Mouse (Mus musculus): ENCODE measurements at regions not wholly inside any gene's neighbourhood (a gene's known extent, or its start where the extent isn't known, plus 50 kb on each side); places are given as distances from the start of the nearest gene placed in this dataset.

DNA sequence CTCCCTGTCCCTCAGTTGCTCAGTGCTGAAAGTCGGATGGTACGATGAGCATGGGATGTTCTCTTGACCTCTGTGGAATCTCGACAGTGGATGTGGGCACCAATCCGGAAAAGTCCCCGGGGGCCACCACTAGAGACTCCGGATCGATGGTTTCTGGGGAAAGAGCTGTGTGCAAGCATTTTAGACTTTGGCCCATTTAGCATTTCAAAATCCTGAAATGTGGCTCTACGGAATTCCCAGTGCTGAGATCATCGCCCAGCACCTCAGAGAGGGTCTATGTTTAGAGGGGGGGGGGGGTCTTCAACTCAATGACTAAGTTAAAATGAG is 68.6 kb downstream of the Tomm20 start:
- H3K27ac ChIP-seq (ENCODE audit: low read depth, low read length): no peak overlapping the region
- no peaks in the 10 kb centered on the region; the same call in 1 of the 2 replicates for H3K9me3 ChIP-seq (ENCODE audit: control insufficient read depth, low read length)
- no peaks in the 10 kb centered on the region for H3K27me3 ChIP-seq (replicated peaks; ENCODE audit: control insufficient read depth, insufficient read depth, low read length)
- no peak overlapping the region for H3K9ac ChIP-seq (ENCODE audit: low read depth, low read length)
- H3K4me1 ChIP-seq (ENCODE audit: control insufficient read depth, insufficient read depth, low read depth, low read length): no peaks in the 10 kb centered on the region; the same call in 1 of the 2 replicates
- no peaks in the 10 kb centered on the region for H3K36me3 ChIP-seq (ENCODE audit: control insufficient read depth, insufficient read depth, low read length)
- H3K4me3 ChIP-seq (ENCODE audit: low read length): no peak overlapping the region
- 81% methylated on average over 9 of the region's 9 CpGs for WGBS
- no peak overlapping the region for H3K4me2 ChIP-seq (ENCODE audit: low read length)
- no peak for ATAC-seq

DNA sequence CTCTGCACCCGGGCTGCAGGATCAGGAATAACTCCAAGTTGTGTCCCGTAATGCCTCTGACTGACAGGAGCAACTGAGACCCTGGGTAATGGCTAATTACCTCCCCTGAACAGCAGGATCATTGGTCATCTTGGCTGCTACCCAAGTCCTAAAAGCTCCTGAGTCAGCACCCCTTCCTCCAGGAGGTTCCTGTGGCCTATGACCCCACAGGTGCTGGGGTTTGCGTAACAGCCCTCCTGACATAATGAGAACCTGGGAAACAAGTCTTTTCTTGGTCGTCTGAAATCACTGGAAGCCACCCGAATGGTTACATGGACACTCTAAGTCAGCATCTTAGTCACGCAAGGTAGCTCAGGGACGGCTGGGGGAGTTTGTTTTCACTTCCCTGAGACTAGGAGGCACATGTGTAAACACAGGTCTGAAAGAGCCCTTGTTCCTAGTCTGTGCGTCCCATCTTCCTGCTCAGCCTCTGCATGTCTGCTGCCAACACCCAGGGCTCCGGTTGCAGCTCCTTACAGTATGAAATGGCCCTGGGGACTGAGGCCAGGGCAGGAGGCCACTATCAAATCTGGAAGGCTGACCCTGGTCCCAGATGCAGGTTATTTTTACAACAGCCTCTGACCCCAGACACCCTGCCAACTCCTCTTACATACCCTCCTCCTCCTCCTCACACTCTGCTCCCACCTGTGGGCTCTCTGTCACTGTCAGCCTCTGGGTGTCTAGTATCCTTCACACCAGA is 69.2 kb downstream of the Tomm20 start:
- Histone ChIP-seq H3K27ac (ENCODE audit: low read depth, low read length) (no peak overlapping the region), H3K4me3 (ENCODE audit: low read length) (no peak overlapping the region), H3K36me3 (ENCODE audit: control insufficient read depth, insufficient read depth, low read length) (no peaks in the 10 kb centered on the region), H3K4me1 (ENCODE audit: control insufficient read depth, insufficient read depth, low read depth, low read length) (no peaks in the 10 kb centered on the region; the same call in 1 of the 2 replicates), H3K9me3 (ENCODE audit: control insufficient read depth, low read length) (no peaks in the 10 kb centered on the region; the same call in 1 of the 2 replicates), H3K27me3 (replicated peaks; ENCODE audit: control insufficient read depth, insufficient read depth, low read length) (no peaks in the 10 kb centered on the region), H3K9ac (ENCODE audit: low read depth, low read length) (no peak overlapping the region), H3K4me2 (ENCODE audit: low read length) (no peak overlapping the region)
- WGBS: 63% methylated on average over 9 of the region's 9 CpGs
- ATAC-seq: no peak

DNA sequence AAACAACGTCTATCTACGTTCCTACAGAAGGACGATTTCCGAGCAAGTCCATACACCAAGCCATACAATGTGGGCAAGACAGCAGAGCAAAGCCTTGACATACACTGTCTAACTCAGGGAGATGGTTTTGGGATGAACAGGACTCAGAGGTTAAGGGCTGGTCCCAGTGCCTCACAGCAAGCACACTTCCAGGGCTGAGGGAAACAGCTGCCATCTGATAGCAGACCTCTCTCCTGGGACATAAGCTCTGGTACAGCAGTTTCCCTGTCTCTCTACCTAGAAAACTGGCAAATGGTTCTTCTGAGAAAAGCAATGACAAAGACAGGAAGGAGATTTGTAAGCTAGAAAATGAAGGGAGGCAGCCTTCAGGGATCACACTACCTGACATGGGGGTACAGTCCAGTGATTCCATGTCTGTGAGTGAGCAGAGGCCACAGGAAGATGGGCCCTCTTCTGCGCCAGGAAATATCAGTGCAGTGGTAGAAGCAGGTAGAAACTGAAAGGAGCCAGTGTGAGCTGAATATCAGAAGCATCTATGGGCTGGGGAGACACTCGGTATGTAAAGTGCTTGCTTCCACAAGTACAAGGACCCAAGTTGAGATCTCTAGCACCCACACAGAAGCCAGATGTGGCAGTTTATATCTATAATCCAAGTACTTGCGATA is 70.0 kb downstream of the Tomm20 start:
- Histone ChIP-seq H3K27me3 (replicated peaks; ENCODE audit: control insufficient read depth, insufficient read depth, low read length) (no peaks in the 10 kb centered on the region), H3K4me1 (ENCODE audit: control insufficient read depth, insufficient read depth, low read depth, low read length) (no peaks in the 10 kb centered on the region; the same call in 1 of the 2 replicates), H3K4me2 (ENCODE audit: low read length) (no peak overlapping the region), H3K4me3 (ENCODE audit: low read length) (no peak overlapping the region), H3K9me3 (ENCODE audit: control insufficient read depth, low read length) (no peaks in the 10 kb centered on the region; the same call in 1 of the 2 replicates), H3K27ac (ENCODE audit: low read depth, low read length) (no peak overlapping the region), H3K36me3 (ENCODE audit: control insufficient read depth, insufficient read depth, low read length) (no peaks in the 10 kb centered on the region), H3K9ac (ENCODE audit: low read depth, low read length) (no peak overlapping the region)
- ATAC-seq: no peak
- WGBS: 89% methylated on average over 7 of the region's 7 CpGs

DNA sequence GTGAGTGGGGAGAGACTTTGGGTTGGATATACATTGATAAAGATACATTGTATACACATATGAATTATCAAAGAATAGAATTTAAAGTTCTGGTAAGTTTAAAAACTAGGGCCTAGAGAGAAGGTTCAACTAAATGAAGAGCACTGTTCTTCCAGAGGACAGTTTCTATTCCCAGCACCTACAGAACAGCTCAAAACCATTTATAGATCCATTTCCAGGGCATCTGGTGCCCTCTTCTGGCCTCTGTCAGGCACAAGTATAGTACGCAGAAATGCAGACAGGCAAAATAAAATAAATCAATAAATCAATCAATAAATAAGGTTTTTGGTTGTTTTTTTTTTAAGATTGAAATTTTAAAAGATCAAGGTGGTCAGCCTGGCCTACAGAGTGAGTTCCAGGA is 70.8 kb downstream of the Tomm20 start:
- WGBS: 100% methylated on average over 1 of the region's 1 CpGs
- Histone ChIP-seq H3K4me3 (ENCODE audit: low read length) (no peak overlapping the region), H3K27me3 (replicated peaks; ENCODE audit: control insufficient read depth, insufficient read depth, low read length) (no peaks in the 10 kb centered on the region), H3K9ac (ENCODE audit: low read depth, low read length) (no peak overlapping the region), H3K4me2 (ENCODE audit: low read length) (no peak overlapping the region), H3K27ac (ENCODE audit: low read depth, low read length) (no peak overlapping the region), H3K4me1 (ENCODE audit: control insufficient read depth, insufficient read depth, low read depth, low read length) (no peaks in the 10 kb centered on the region; the same call in 1 of the 2 replicates), H3K36me3 (ENCODE audit: control insufficient read depth, insufficient read depth, low read length) (no peaks in the 10 kb centered on the region), H3K9me3 (ENCODE audit: control insufficient read depth, low read length) (no peaks in the 10 kb centered on the region; the same call in 1 of the 2 replicates)
- no peak for ATAC-seq

GRCm38 (mm10) chr8:126874126-126874730 is 71.4 kb downstream of the Tomm20 start:
- H3K36me3 ChIP-seq (ENCODE audit: control insufficient read depth, insufficient read depth, low read length): no peaks in the 10 kb centered on the region
- H3K4me3 ChIP-seq (ENCODE audit: low read length): no peak overlapping the region
- H3K4me1 ChIP-seq (ENCODE audit: control insufficient read depth, insufficient read depth, low read depth, low read length): no peaks in the 10 kb centered on the region; the same call in 1 of the 2 replicates
- H3K4me2 ChIP-seq (ENCODE audit: low read length): no peak overlapping the region
- no peaks in the 10 kb centered on the region; the same call in 1 of the 2 replicates for H3K9me3 ChIP-seq (ENCODE audit: control insufficient read depth, low read length)
- no peak for ATAC-seq
- 77% methylated on average over 6 of the region's 6 CpGs for WGBS
- no peak overlapping the region for H3K9ac ChIP-seq (ENCODE audit: low read depth, low read length)
- H3K27me3 ChIP-seq (replicated peaks; ENCODE audit: control insufficient read depth, insufficient read depth, low read length): no peaks in the 10 kb centered on the region
- no peak overlapping the region for H3K27ac ChIP-seq (ENCODE audit: low read depth, low read length)

DNA sequence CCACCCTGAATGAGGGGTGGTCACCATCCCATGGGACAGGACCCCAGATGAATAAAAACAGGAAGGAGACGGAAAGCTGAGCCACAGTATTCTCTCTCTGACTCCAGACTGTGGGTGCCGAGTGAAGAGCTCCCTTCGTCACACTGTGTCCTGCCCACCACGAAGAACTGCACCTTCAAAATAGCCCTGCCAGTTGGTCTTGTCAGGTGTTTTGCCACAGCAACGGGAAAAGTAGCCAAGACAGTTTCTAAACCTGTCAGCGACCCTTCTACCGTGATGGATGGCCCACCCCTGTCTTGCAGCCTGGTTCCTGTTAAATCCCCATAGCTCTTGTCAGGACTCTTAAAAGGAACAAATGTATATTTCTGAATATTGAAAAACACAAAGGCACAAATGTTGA is 72.3 kb downstream of the Tomm20 start:
- H3K27me3 ChIP-seq (replicated peaks; ENCODE audit: control insufficient read depth, insufficient read depth, low read length): no peaks in the 10 kb centered on the region
- no peak overlapping the region for H3K4me3 ChIP-seq (ENCODE audit: low read length)
- no peak overlapping the region for H3K27ac ChIP-seq (ENCODE audit: low read depth, low read length)
- no peak overlapping the region for H3K9ac ChIP-seq (ENCODE audit: low read depth, low read length)
- no peak overlapping the region for H3K4me2 ChIP-seq (ENCODE audit: low read length)
- H3K36me3 ChIP-seq (ENCODE audit: control insufficient read depth, insufficient read depth, low read length): no peaks in the 10 kb centered on the region
- no peaks in the 10 kb centered on the region; the same call in 1 of the 2 replicates for H3K4me1 ChIP-seq (ENCODE audit: control insufficient read depth, insufficient read depth, low read depth, low read length)
- H3K9me3 ChIP-seq (ENCODE audit: control insufficient read depth, low read length): no peaks in the 10 kb centered on the region; the same call in 1 of the 2 replicates
- ATAC-seq: no peak
- WGBS: 78% methylated on average over 7 of the region's 7 CpGs

DNA sequence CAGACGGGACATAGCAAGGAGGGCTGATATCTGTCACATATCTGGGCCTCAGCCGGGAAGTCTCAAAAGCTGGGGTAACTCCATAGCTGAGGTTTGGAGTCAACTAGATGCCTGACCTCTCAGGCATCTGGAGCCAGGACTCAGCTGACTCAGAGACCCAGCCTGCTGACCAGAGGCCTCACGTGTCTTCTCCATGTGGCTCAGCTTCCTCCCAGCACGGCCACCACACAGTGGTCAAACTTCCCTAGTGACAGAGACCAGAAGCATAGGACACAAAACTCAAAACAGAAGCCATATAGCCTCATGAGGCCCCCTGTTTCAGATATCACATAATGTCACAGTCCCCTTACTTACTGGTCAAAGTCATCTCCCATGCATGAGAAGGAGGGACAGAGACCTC is 73.1 kb downstream of the Tomm20 start:
- no peaks in the 10 kb centered on the region; the same call in 1 of the 2 replicates for H3K9me3 ChIP-seq (ENCODE audit: control insufficient read depth, low read length)
- H3K27ac ChIP-seq (ENCODE audit: low read depth, low read length): no peak overlapping the region
- WGBS: 92% methylated on average over 4 of the region's 4 CpGs
- H3K4me1 ChIP-seq (ENCODE audit: control insufficient read depth, insufficient read depth, low read depth, low read length): no peaks in the 10 kb centered on the region; the same call in 1 of the 2 replicates
- ATAC-seq: no peak
- no peaks in the 10 kb centered on the region for H3K36me3 ChIP-seq (ENCODE audit: control insufficient read depth, insufficient read depth, low read length)
- no peak overlapping the region for H3K9ac ChIP-seq (ENCODE audit: low read depth, low read length)
- H3K4me3 ChIP-seq (ENCODE audit: low read length): no peak overlapping the region
- H3K27me3 ChIP-seq (replicated peaks; ENCODE audit: control insufficient read depth, insufficient read depth, low read length): no peaks in the 10 kb centered on the region
- no peak overlapping the region for H3K4me2 ChIP-seq (ENCODE audit: low read length)

DNA sequence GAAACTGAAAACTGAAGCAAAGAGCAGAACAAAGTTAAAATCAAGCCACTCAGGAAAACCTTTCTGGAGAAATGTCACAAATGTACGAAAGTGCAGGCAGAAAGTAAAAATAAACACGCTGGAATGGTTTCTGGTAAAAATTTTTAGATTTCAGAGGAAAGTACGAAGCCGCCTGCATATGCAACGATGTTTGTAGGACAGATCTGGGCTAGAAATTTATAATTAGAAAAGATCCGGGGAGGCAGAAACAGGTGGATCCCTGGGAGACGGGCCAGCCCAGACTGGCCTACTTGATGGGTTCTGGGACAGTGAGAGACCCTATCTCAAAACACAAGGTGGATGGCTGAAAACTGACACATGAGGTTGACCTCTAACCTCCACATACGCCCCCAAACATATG is 73.5 kb downstream of the Tomm20 start:
- H3K9ac ChIP-seq (ENCODE audit: low read depth, low read length): no peak overlapping the region

DNA sequence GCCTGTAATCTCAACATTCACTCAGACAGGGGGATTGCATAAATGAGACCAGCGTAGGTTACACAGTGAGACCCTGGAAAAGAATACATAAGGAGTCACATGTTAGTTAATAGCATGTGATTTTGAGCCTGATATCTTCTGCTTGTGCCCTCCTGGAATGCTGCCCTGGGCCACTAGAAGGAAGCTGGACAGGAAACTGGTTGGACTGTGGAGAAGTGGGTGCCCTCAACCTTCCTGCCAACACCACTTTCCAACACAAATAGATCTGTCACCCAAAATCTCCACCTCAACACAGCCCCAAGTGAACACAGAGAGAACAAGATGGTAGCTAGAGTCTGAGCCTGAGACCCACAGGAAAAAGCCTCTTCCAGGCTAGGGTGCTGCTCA is 76.2 kb downstream of the Tomm20 start:
- Histone ChIP-seq H3K4me1 (ENCODE audit: control insufficient read depth, insufficient read depth, low read depth, low read length) (no peaks in the 10 kb centered on the region), H3K4me3 (ENCODE audit: low read length) (no peak overlapping the region), H3K9ac (ENCODE audit: low read depth, low read length) (no peak overlapping the region), H3K27ac (ENCODE audit: low read depth, low read length) (no peak overlapping the region), H3K4me2 (ENCODE audit: low read length) (no peak overlapping the region), H3K9me3 (ENCODE audit: control insufficient read depth, low read length) (no peaks in the 10 kb centered on the region; the same call in 1 of the 2 replicates), H3K27me3 (replicated peaks; ENCODE audit: control insufficient read depth, insufficient read depth, low read length) (no peaks in the 10 kb centered on the region), H3K36me3 (ENCODE audit: control insufficient read depth, insufficient read depth, low read length) (no peaks in the 10 kb centered on the region)
- WGBS: 80% methylated on average over 1 of the region's 1 CpGs
- no peak for ATAC-seq

More for the DNA sequence above, 73.5 kb downstream of the Tomm20 start:
- Histone ChIP-seq H3K4me2 (ENCODE audit: low read length) (no peak overlapping the region), H3K9me3 (ENCODE audit: control insufficient read depth, low read length) (no peaks in the 10 kb centered on the region; the same call in 1 of the 2 replicates), H3K4me1 (ENCODE audit: control insufficient read depth, insufficient read depth, low read depth, low read length) (no peaks in the 10 kb centered on the region; the same call in 1 of the 2 replicates), H3K36me3 (ENCODE audit: control insufficient read depth, insufficient read depth, low read length) (no peaks in the 10 kb centered on the region), H3K27ac (ENCODE audit: low read depth, low read length) (no peak overlapping the region), H3K4me3 (ENCODE audit: low read length) (no peak overlapping the region), H3K27me3 (replicated peaks; ENCODE audit: control insufficient read depth, insufficient read depth, low read length) (no peaks in the 10 kb centered on the region)
- WGBS: 87% methylated on average over 8 of the region's 8 CpGs
- no peak for ATAC-seq

All from hindbrain, embryonic 16.5 days (tissue).